Mouse (Mus musculus): ENCODE data around the gene Ccdc154. TPM values are rescaled to one million over a fixed set of nuclear protein-coding genes. Genes with fewer than 3 reads are reported as not detected.

The Ccdc154 gene
- total and polyA plus RNA-seq, 2 experiments from 2014 or later, result not detected

DNA sequence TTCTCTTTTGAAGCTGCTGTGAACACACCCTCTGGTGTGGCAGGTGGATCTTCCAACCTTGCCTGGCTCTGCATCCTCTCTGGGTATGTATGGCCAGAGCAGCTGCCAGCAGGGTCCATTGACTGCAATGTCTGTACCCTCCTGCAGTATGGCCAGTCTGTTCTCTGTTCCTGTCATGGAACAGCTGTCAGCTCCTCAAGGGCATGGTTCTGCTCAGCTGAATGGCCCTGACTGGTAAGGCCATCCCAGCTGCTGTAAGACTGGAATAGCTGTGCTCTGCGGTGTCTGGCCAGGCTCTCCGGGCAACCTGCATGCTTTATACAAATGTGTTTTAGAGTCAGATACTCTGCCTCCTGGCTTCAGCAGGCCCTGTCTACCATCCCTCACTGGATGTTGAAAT is 7.4 kb downstream of the Ccdc154 start:
- no peak for TF ChIP-seq CTCF (IDR thresholded peaks at IDR 0.05)
- H3K4me1 ChIP-seq (ENCODE audit: insufficient read depth, low read length), result no peaks in the 10 kb centered on the region
- DNase-seq (ENCODE audit: low spot score) (no peak), ATAC-seq (ENCODE audit: low FRiP score) (no peak)
- no peak overlapping the region for H3K9ac ChIP-seq (replicated peaks; ENCODE audit: low read length, poor library complexity, severe bottlenecking)
- no peak overlapping the region for H3K4me2 ChIP-seq (ENCODE audit: low read depth, low read length, poor library complexity, severe bottlenecking)
- H3K4me3 ChIP-seq (ENCODE audit: low read depth, low read length), result no peak overlapping the region
- WGBS, result 88% methylated on average over 2 of the region's 2 CpGs
- no peak overlapping the region for H3K27ac ChIP-seq (ENCODE audit: low read depth, low read length)
- no peaks in the 10 kb centered on the region for H3K9me3 ChIP-seq (ENCODE audit: low read length)
- H3K27me3 ChIP-seq (ENCODE audit: insufficient read depth, low read length), result no peaks in the 10 kb centered on the region
- no peaks in the 10 kb centered on the region for H3K36me3 ChIP-seq (ENCODE audit: insufficient read depth, low read length)

DNA sequence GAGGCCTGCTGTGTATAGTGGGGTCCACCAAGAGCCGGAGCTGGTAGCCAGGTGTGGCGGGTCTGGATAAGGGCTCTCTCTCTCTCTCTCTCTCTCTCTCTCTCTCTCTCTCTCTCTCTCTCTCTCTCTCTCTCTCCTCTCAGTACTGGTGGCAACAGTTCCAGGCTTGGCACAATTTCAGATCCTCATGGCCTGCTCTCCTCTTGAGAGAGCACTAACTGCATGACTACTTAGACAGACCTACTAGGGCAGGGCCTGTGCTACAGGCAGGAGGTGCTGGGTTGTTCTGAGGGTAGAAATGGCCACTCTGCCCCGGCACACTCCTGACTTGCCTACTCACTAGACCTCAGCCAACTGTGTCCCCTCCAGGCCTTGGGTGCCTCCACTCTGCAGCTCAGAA is 10.3 kb downstream of the Ccdc154 start:
- ATAC-seq (ENCODE audit: low FRiP score), result no peak
- Histone ChIP-seq H3K4me1 (ENCODE audit: insufficient read depth, low read length) (no peaks in the 10 kb centered on the region), H3K27me3 (ENCODE audit: insufficient read depth, low read length) (no peaks in the 10 kb centered on the region; the same call in 1 of the 2 replicates), H3K27ac (ENCODE audit: low read depth, low read length) (no peak overlapping the region), H3K4me2 (ENCODE audit: low read depth, low read length, poor library complexity, severe bottlenecking) (no peak overlapping the region), H3K4me3 (ENCODE audit: low read depth, low read length) (no peak overlapping the region), H3K9me3 (ENCODE audit: low read length) (no peaks in the 10 kb centered on the region), H3K9ac (replicated peaks; ENCODE audit: low read length, poor library complexity, severe bottlenecking) (no peak overlapping the region), H3K36me3 (ENCODE audit: insufficient read depth, low read length) (no peaks in the 10 kb centered on the region)
- WGBS, result 94% methylated on average over 3 of the region's 3 CpGs
- no peak for DNase-seq (ENCODE audit: low spot score)
- no peak for TF ChIP-seq CTCF (IDR thresholded peaks at IDR 0.05)

DNA sequence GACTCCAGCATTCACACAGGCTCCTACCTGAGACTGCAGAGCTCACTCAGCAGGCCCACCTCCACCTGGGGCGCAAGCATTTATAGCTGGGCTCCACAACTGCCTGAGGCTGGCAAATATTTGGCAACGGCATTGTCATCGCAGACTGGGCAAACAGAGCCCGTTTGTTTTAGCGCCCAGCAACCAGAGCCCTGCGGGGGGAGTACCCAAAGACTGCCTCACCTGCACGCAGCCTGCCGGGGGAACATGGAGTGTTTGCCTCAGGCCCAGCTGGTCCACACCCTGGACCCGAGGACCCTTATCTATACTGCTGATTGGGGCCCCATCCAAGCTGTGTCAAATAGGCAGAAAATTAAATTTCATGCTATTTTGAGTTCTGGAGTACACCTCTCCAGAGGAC is 13.2 kb downstream of the Ccdc154 start, which contains the start of gene Gm38655:
TSS of gene Gm38655 (minus strand) at position 61 of the 400 bp plus-strand sequence.
- no peak for TF ChIP-seq CTCF (IDR thresholded peaks at IDR 0.05)
- WGBS, result 70% methylated on average over 9 of the region's 9 CpGs
- H3K36me3 ChIP-seq (ENCODE audit: insufficient read depth, low read length), result no peaks in the 10 kb centered on the region
- H3K4me2 ChIP-seq (ENCODE audit: low read depth, low read length, poor library complexity, severe bottlenecking), result no peak within 1 kb of the TSS
- H3K9me3 ChIP-seq (ENCODE audit: low read length), result no peaks in the 10 kb centered on the region
- no peak within 1 kb of the TSS for H3K27ac ChIP-seq (ENCODE audit: low read depth, low read length)
- H3K27me3 ChIP-seq (ENCODE audit: insufficient read depth, low read length), result no peaks in the 10 kb centered on the region; the same call in 1 of the 2 replicates
- H3K4me1 ChIP-seq (ENCODE audit: insufficient read depth, low read length), result no peaks in the 10 kb centered on the region
- no peak within 1 kb of the TSS for H3K9ac ChIP-seq (replicated peaks; ENCODE audit: low read length, poor library complexity, severe bottlenecking)
- DNase-seq (ENCODE audit: low spot score) (no peak), ATAC-seq (ENCODE audit: low FRiP score) (no peak)
- H3K4me3 ChIP-seq (ENCODE audit: low read depth, low read length), result no peak within 1 kb of the TSS

DNA sequence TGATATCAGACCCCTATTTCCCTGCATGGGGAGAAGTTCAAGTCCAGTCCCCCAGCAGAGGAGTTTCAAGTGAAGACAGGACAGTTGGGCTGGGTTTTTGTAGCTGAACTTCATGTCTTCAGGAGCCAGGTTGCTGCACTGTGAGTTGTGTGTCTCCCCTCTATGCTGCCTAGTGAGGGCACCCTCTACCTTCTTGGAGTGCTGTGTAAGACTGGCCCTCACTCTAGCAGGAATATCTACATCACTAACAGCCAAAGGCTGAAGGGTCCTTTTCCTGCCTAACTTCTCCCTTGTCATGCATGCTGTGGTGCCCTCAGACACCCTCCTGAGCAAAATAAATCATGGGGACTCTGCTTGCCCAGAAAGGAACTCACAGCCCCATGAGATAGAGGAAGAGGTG is 21.0 kb downstream of the Ccdc154 start:
- TF ChIP-seq CTCF (IDR thresholded peaks at IDR 0.05), result peak; percentile 34; the same call in 1 of the 2 replicates
- DNase-seq (ENCODE audit: low spot score), result peak; percentile 15
- Histone ChIP-seq H3K27me3 (ENCODE audit: insufficient read depth, low read length) (no peaks in the 10 kb centered on the region), H3K9ac (replicated peaks; ENCODE audit: low read length, poor library complexity, severe bottlenecking) (0 out of 2 replicates have a peak overlapping the region, but pooled peaks have one; percentile 75), H3K4me2 (ENCODE audit: low read depth, low read length, poor library complexity, severe bottlenecking) (peak overlapping the region; percentile 57), H3K36me3 (ENCODE audit: insufficient read depth, low read length) (no peaks in the 10 kb centered on the region), H3K9me3 (ENCODE audit: low read length) (no peaks in the 10 kb centered on the region), H3K4me3 (ENCODE audit: low read depth, low read length) (peak overlapping the region; percentile 85; the same call in 1 of the 2 replicates), H3K4me1 (ENCODE audit: insufficient read depth, low read length) (peaks cover 5% of the 10 kb centered on the region; the same call in 1 of the 2 replicates), H3K27ac (ENCODE audit: low read depth, low read length) (peak overlapping the region; percentile 99; the same call in 1 of the 2 replicates)
- no peak for ATAC-seq (ENCODE audit: low FRiP score)

DNA sequence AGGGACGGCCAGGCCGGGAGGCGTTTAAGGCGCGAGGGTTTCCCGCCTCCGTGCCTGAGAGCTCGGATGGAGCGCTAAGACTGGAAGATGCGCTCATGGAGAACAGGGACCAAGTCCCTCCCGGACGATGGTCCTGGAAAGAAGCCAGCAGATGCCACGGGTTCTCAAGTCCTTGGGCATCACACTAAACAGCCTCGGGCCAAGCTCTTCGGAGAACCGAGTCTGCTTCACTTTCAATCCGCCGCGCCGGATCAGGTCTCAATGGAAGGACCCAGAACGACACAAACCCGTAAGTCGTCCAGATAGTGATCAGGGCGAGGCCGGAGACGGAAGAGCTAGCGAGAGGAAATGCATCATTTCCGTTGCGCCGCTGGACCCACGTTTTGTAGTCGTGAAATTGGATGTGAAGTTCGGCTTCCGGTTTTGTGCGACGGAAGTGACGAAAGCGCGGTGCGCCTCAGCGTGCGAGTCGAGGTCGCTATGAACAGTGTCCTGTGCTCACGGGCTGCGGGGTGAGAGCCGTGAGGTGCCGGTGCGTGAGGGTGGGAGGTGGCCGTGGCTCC is 21.9 kb downstream of the Ccdc154 start, which contains the start of gene BC003965:
TSS of gene BC003965 (plus strand) at position 426 of the 563 bp plus-strand sequence.
- H3K4me3 ChIP-seq (ENCODE audit: low read depth, low read length), result peak within 1 kb of the TSS; percentile 85
- no peaks in the 10 kb centered on the region for H3K36me3 ChIP-seq (ENCODE audit: insufficient read depth, low read length)
- H3K9me3 ChIP-seq (ENCODE audit: low read length), result no peaks in the 10 kb centered on the region
- DNase-seq (ENCODE audit: low spot score), result peak; percentile 99
- WGBS, result under 1% methylated on average over 50 of the region's 50 CpGs
- H3K27me3 ChIP-seq (ENCODE audit: insufficient read depth, low read length), result no peaks in the 10 kb centered on the region
- no peak for TF ChIP-seq CTCF (IDR thresholded peaks at IDR 0.05)
- peak within 1 kb of the TSS; percentile 75 for H3K9ac ChIP-seq (replicated peaks; ENCODE audit: low read length, poor library complexity, severe bottlenecking)
- H3K4me2 ChIP-seq (ENCODE audit: low read depth, low read length, poor library complexity, severe bottlenecking), result peak within 1 kb of the TSS; percentile 94
- peak; percentile 87 for ATAC-seq (ENCODE audit: low FRiP score)
- peak within 1 kb of the TSS; percentile 99 for H3K27ac ChIP-seq (ENCODE audit: low read depth, low read length)
- H3K4me1 ChIP-seq (ENCODE audit: insufficient read depth, low read length), result peaks cover 5% of the 10 kb centered on the region

DNA sequence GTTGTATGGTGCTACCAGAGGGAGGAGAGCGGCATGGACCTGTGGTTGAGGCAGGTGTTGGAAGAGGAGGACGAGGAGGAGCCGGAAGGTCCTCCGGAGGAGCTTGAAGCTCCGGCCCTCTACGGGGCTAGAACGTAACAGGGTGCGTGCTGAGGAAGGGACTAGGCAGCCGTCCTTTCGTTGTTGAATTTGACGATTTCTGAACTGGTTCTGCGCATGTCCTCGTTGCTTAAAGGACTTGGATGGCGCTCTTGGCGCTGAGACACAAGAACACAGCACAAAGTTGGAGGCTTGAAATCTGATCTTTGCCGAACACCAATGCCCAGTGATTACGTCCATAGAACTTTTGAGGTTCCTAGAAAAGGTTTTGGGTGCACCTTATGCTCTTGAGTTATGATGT is 22.7 kb downstream of the Ccdc154 start:
- no peaks in the 10 kb centered on the region for H3K36me3 ChIP-seq (ENCODE audit: insufficient read depth, low read length)
- no peak for TF ChIP-seq CTCF (IDR thresholded peaks at IDR 0.05)
- peak overlapping the region; percentile 99 for H3K27ac ChIP-seq (ENCODE audit: low read depth, low read length)
- peak overlapping the region; percentile 75 for H3K9ac ChIP-seq (replicated peaks; ENCODE audit: low read length, poor library complexity, severe bottlenecking)
- peak overlapping the region; percentile 85 for H3K4me3 ChIP-seq (ENCODE audit: low read depth, low read length)
- ATAC-seq (ENCODE audit: low FRiP score), result peak; percentile 9; the same call in 1 of the 2 replicates
- 10% methylated on average over 17 of the region's 17 CpGs for WGBS
- DNase-seq (ENCODE audit: low spot score), result no peak
- H3K4me1 ChIP-seq (ENCODE audit: insufficient read depth, low read length), result peaks cover 12% of the 10 kb centered on the region
- H3K9me3 ChIP-seq (ENCODE audit: low read length), result no peaks in the 10 kb centered on the region
- no peaks in the 10 kb centered on the region for H3K27me3 ChIP-seq (ENCODE audit: insufficient read depth, low read length)
- peak overlapping the region; percentile 94 for H3K4me2 ChIP-seq (ENCODE audit: low read depth, low read length, poor library complexity, severe bottlenecking)

All from midbrain, postnatal 0 days (tissue).